Mouse (Mus musculus) ES-Bruce4 (cell line): ENCODE data around the gene Glt1d1.

Source experiments
- CTCF ChIP-seq: IDR thresholded peaks from one replicate; pipeline ENCODE4 v1.8.1; 2011; ENCODE audit warnings: low read depth, low read length
- EP300 ChIP-seq: IDR thresholded peaks from 2 replicates; pipeline ENCODE4 v1.6.1; 2011; ENCODE audit warnings: low read depth, low read length; ENCODE audit not compliant: insufficient read depth
- POLR2A ChIP-seq: IDR thresholded peaks from one replicate; pipeline ENCODE4 v1.8.1; 2011; ENCODE audit warnings: low read length; ENCODE audit not compliant: insufficient read depth

DNA sequence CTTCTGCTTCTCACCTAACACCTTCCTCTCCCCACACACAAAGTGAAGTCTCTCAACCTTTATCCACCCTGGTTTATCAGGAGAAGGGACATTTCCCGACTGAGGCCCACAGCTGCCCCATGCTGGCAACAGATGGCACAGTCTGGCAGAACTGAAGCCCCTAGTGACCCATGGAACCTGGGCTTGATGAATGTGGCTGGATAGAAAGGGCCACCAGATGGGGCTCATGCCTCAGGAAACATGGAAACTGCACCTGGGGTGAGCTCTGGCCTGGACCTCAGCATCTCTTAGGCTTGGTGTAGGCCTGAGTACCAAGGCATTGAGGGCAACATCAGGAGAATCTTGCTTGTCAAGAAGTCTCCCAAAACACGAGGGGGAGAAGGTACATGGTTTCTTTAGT lies 66.5 kb downstream of the Glt1d1 start:
- TF ChIP-seq EP300, result no peak
- peak; percentile 11 for TF ChIP-seq CTCF
- TF ChIP-seq POLR2A, result no peak
